Mouse (Mus musculus) stomach, embryonic 16.5 days (tissue): ENCODE data around the gene Mcl1. TPM values are rescaled to one million over a fixed set of nuclear protein-coding genes. Genes with fewer than 3 reads are reported as not detected.

Experiments used
- ATAC-seq: fragments of 200-750 bp; cut with Nextera tagmentation; 2 replicates; pipeline ENCODE4 v1.8.0; 2017; ENCODE audit warnings: moderate number of reproducible peaks, moderate TSS enrichment; ENCODE audit not compliant: insufficient read depth, low FRiP score
- H3K27ac ChIP-seq: fragments of 300-500 bp; sonication (generic); 2 replicates; pipeline ENCODE4 v1.5.1; 2014; ENCODE audit warnings: low read length
- H3K27me3 ChIP-seq: fragments of 300-500 bp; sonication (generic); 2 replicates; pipeline ENCODE4 v1.6.1; 2014; ENCODE audit warnings: low read length, control low read depth, mixed read lengths; ENCODE audit not compliant: control insufficient read depth, insufficient read depth
- H3K36me3 ChIP-seq: fragments of 300-500 bp; sonication (generic); 2 replicates; pipeline ENCODE4 v1.6.1; 2014; ENCODE audit warnings: low read length; ENCODE audit not compliant: control insufficient read depth, insufficient read depth
- H3K4me1 ChIP-seq: fragments of 300-500 bp; sonication (generic); 2 replicates; pipeline ENCODE4 v1.6.1; 2014; ENCODE audit warnings: low read length, control low read depth, mixed read lengths; ENCODE audit not compliant: control insufficient read depth, insufficient read depth
- H3K4me2 ChIP-seq: fragments of 300-500 bp; sonication (generic); 2 replicates; pipeline ENCODE4 v1.6.1; 2014; ENCODE audit warnings: low read depth, low read length, mixed read lengths
- H3K4me3 ChIP-seq: fragments of 300-500 bp; sonication (generic); replicated peaks from 2 replicates; pipeline ENCODE4 v1.5.1; 2014; ENCODE audit warnings: mild to moderate bottlenecking, low read length
- H3K9ac ChIP-seq: fragments of 300-500 bp; sonication (generic); 2 replicates; pipeline ENCODE4 v1.6.1; 2014; ENCODE audit warnings: low read length
- H3K9me3 ChIP-seq: fragments of 300-500 bp; sonication (generic); replicated peaks from 2 replicates; pipeline ENCODE4 v1.6.1; 2016; ENCODE audit warnings: low read length, control low read depth; ENCODE audit not compliant: control insufficient read depth
- WGBS: fragments of 180-500 bp; shearing (Covaris S2); extraction: QIAGEN DNeasy Blood & Tissue Kit; methylation state at CpG from one replicate; pipeline ENCODE4 v1.1.7; 2014; 5-methylcytosine and 5-hydroxymethylcytosine counted together
- polyA plus RNA-seq: library from polyadenylated mRNA; unstranded; fragments of >200 nt; fragmentation: Nextera tagmentation; extraction: Ambion mirVana; gene quantifications from 2 replicates; pipeline ENCODE4 v1.2.1, GENCODE M21; 2015

Gene Mcl1
- polyA plus RNA-seq, 1 experiment from 2014 or later, result 20.5 TPM

GRCm38 (mm10) chr3:95627763-95628162 lies 30.8 kb upstream of the Mcl1 start:
- Histone ChIP-seq H3K4me2 (no peak overlapping the region), H3K9ac (no peak overlapping the region), H3K4me1 (peaks cover 8% of the 10 kb centered on the region), H3K27ac (no peak overlapping the region), H3K9me3 (no peaks in the 10 kb centered on the region), H3K4me3 (no peak overlapping the region), H3K27me3 (no peaks in the 10 kb centered on the region), H3K36me3 (peaks cover 15% of the 10 kb centered on the region)
- 83% methylated on average over 5 of the region's 5 CpGs for WGBS
- no peak for ATAC-seq

- no peaks in the 10 kb centered on the region for H3K9me3 ChIP-seq
- ATAC-seq, result no peak
- H3K27ac ChIP-seq, result no peak overlapping the region
- H3K27me3 ChIP-seq, result no peaks in the 10 kb centered on the region
- WGBS, result 81% methylated on average over 4 of the region's 4 CpGs
- no peak overlapping the region for H3K9ac ChIP-seq
- peaks cover 8% of the 10 kb centered on the region for H3K4me1 ChIP-seq
- H3K36me3 ChIP-seq, result peaks cover 15% of the 10 kb centered on the region
- no peak overlapping the region for H3K4me3 ChIP-seq
- H3K4me2 ChIP-seq, result no peak overlapping the region
These were observed 28.8 kb upstream of the Mcl1 start for GRCm38 (mm10) chr3:95629755-95630154.

DNA sequence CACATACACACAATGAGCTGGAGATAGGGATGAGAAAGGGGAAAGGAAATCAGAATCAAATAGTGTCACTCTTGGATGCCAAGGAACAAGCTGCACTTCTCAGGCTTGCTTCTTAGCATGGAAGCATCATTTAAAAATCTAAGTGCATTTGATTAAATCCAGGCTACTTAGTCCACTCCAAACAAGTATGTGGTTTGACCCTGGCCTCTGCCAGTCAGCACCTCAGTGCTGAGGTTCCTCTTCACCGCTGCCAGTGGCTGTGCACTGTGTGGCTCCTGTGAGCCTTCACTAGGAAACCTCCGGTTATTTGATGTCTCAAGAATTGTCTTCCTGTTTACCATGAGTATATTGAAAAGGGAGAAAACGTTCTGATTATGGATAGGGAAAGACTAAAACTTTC lies 27.7 kb upstream of the Mcl1 start:
- H3K36me3 ChIP-seq, result peaks cover 15% of the 10 kb centered on the region
- no peak for ATAC-seq

DNA sequence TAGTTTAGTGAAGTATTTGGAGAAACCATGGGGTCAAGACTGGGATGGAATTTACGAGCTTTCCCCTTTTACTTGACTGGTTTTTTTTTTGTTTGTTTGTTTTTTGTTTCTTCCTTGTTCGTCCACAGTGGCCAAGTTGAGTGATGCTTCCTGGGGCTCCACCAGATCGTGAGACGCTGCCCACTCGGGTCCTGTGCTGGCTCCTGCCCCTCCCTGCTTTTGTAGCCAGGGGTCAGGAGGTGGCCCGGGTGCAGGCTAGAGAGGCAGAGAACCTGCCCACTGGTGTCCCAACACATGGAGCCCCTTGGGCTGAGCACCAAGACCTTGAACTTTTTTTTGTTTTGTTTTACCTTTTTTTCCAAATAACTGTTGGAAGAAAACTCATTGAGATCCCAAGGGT lies 27.3 kb upstream of the Mcl1 start:
- H3K4me1 ChIP-seq, result peaks cover under 1% of the 10 kb centered on the region
- H3K36me3 ChIP-seq, result peaks cover 15% of the 10 kb centered on the region
- 71% methylated on average over 6 of the region's 6 CpGs for WGBS
- H3K9ac ChIP-seq, result no peak overlapping the region
- no peak overlapping the region for H3K4me2 ChIP-seq
- ATAC-seq, result no peak
- H3K9me3 ChIP-seq, result no peaks in the 10 kb centered on the region
- H3K4me3 ChIP-seq, result no peak overlapping the region
- H3K27me3 ChIP-seq, result no peaks in the 10 kb centered on the region
- no peak overlapping the region for H3K27ac ChIP-seq

More for the DNA sequence above, 27.7 kb upstream of the Mcl1 start:
- Histone ChIP-seq H3K4me1 (peaks cover 5% of the 10 kb centered on the region), H3K9me3 (no peaks in the 10 kb centered on the region), H3K27ac (no peak overlapping the region), H3K4me2 (no peak overlapping the region), H3K9ac (no peak overlapping the region), H3K27me3 (no peaks in the 10 kb centered on the region), H3K4me3 (no peak overlapping the region)
- 75% methylated on average over 3 of the region's 3 CpGs for whole genome bisulfite sequencing

- 62% methylated on average over 12 of the region's 12 CpGs for WGBS
- Histone ChIP-seq H3K27me3 (no peaks in the 10 kb centered on the region), H3K4me3 (no peak overlapping the region), H3K4me1 (no peaks in the 10 kb centered on the region), H3K9me3 (no peaks in the 10 kb centered on the region), H3K36me3 (peaks cover 7% of the 10 kb centered on the region), H3K9ac (no peak overlapping the region), H3K27ac (no peak overlapping the region), H3K4me2 (no peak overlapping the region)
- ATAC-seq, result no peak
These were observed 25.7 kb upstream of the Mcl1 start for GRCm38 (mm10) chr3:95632648-95633588.

DNA sequence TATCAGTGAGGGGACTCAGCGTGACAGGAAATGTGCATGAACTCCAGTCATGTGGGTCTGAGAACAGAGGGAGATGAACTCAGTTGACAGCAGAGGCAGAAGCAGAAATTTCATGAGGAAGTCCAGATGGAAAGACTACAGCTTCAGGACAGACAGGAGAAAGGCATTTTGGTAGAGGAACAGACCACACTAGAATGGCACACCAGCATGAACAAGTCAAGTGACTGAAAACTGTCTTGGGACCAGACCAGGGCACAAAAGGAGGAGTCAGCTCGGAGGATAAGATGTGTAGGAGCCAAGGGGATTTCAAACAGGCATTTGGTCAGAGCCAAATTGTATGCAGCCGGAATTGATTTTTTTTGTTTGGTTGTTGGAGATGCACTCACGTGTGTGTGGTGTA lies 23.0 kb upstream of the Mcl1 start:
- H3K9ac ChIP-seq, result no peak overlapping the region
- no peak for ATAC-seq
- no peaks in the 10 kb centered on the region for H3K4me1 ChIP-seq
- no peak overlapping the region for H3K4me2 ChIP-seq
- peaks cover 2% of the 10 kb centered on the region for H3K36me3 ChIP-seq
- peak overlapping the region; percentile 19; the same call in 1 of the 2 replicates for H3K27ac ChIP-seq
- H3K9me3 ChIP-seq, result no peaks in the 10 kb centered on the region
- H3K4me3 ChIP-seq, result no peak overlapping the region
- 60% methylated on average over 4 of the region's 4 CpGs for WGBS
- no peaks in the 10 kb centered on the region for H3K27me3 ChIP-seq

DNA sequence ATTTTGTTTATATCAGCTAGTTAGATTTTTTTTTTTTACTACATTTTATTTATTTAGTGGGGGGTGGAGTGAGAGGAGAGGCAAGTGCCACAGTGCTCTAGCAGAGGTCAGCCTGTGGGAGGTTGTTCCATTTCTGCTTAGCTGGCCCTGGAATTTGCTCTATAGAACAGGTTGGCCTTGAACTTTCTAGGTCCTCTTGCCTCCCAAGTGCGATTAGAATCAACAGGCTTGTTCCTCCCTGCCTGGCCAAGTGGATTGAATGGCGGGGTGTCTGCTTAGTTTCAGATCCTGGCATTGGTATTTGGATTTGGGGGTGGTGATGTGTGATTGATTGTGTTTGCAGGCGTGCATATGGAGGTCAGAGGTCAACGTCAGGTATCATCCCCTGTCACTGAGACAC lies 22.5 kb upstream of the Mcl1 start:
- Histone ChIP-seq H3K4me2 (no peak overlapping the region), H3K36me3 (peaks cover 2% of the 10 kb centered on the region; the same call in 1 of the 2 replicates), H3K4me1 (no peaks in the 10 kb centered on the region), H3K9ac (no peak overlapping the region), H3K27me3 (no peaks in the 10 kb centered on the region), H3K27ac (no peak overlapping the region), H3K4me3 (no peak overlapping the region), H3K9me3 (no peaks in the 10 kb centered on the region)
- ATAC-seq, result no peak
- WGBS, result 58% methylated on average over 4 of the region's 4 CpGs

DNA sequence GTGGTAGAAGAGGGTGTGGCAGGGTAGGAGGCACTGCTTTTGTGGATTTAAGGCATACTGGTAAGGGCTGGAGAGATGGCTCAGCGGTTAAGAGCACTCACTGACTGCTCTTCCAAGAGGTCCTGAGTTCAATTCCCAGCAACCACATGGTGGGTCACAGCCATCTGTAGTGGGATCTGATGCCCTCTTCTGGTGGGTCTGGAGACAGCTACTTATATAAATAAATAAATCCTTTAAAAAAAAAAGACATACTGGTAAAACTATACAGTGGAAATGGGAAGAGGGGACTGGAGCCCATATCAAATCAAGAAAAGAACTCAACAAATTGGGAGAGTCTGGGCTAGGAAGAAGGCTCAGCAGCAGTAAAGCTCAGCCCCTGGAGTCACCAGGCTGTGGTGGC lies 18.9 kb upstream of the Mcl1 start:
- Histone ChIP-seq H3K4me3 (no peak overlapping the region), H3K4me2 (no peak overlapping the region), H3K9me3 (no peaks in the 10 kb centered on the region), H3K27ac (no peak overlapping the region), H3K36me3 (peaks cover 2% of the 10 kb centered on the region; the same call in 1 of the 2 replicates), H3K9ac (no peak overlapping the region), H3K4me1 (no peaks in the 10 kb centered on the region), H3K27me3 (no peaks in the 10 kb centered on the region)
- no peak for ATAC-seq
- WGBS, result 65% methylated on average over 1 of the region's 1 CpGs

- Histone ChIP-seq H3K27me3 (no peaks in the 10 kb centered on the region), H3K27ac (no peak overlapping the region), H3K4me2 (no peak overlapping the region), H3K9ac (no peak overlapping the region), H3K9me3 (no peaks in the 10 kb centered on the region), H3K4me3 (no peak overlapping the region), H3K4me1 (no peaks in the 10 kb centered on the region), H3K36me3 (peaks cover 2% of the 10 kb centered on the region; the same call in 1 of the 2 replicates)
- 71% methylated on average over 7 of the region's 7 CpGs for WGBS
- no peak for ATAC-seq
These were observed 15.5 kb upstream of the Mcl1 start for GRCm38 (mm10) chr3:95643097-95643496.
